Mouse (Mus musculus) limb, embryonic 12.5 days (tissue): ENCODE measurements at regions not wholly inside any gene's neighbourhood (a gene's known extent, or its start where the extent isn't known, plus 50 kb on each side); places are given as distances from the start of the nearest gene placed in this dataset.

Experiments used
- ATAC-seq: fragments of 200-750 bp; cut with Nextera tagmentation; 2 replicates; pipeline ENCODE4 v1.8.0; 2017; ENCODE audit warnings: low read depth, moderate TSS enrichment; ENCODE audit not compliant: insufficient number of reproducible peaks, insufficient read depth, low FRiP score, low TSS enrichment
- H3K27ac ChIP-seq: fragments of 300-500 bp; sonication (generic); 2 replicates; pipeline ENCODE4 v1.5.1; 2016; ENCODE audit warnings: mild to moderate bottlenecking, moderate library complexity
- H3K27me3 ChIP-seq: fragments of 300-500 bp; sonication (generic); 2 replicates; pipeline ENCODE4 v1.6.1; 2016; ENCODE audit warnings: mild to moderate bottlenecking, moderate library complexity
- H3K36me3 ChIP-seq: fragments of 300-500 bp; sonication (generic); 2 replicates; pipeline ENCODE4 v1.6.1; 2016; ENCODE audit warnings: mild to moderate bottlenecking, moderate library complexity
- H3K4me1 ChIP-seq: fragments of 300-500 bp; sonication (generic); replicated peaks from 2 replicates; pipeline ENCODE4 v1.6.1; 2016
- H3K4me2 ChIP-seq: fragments of 300-500 bp; sonication (generic); 2 replicates; pipeline ENCODE4 v1.6.1; 2016; ENCODE audit warnings: mild to moderate bottlenecking, moderate library complexity
- H3K4me3 ChIP-seq: fragments of 300-500 bp; sonication (generic); replicated peaks from 2 replicates; pipeline ENCODE4 v1.5.1; 2016; ENCODE audit warnings: mild to moderate bottlenecking
- H3K9ac ChIP-seq: fragments of 300-500 bp; sonication (generic); replicated peaks from 2 replicates; pipeline ENCODE4 v1.6.1; 2016; ENCODE audit warnings: mild to moderate bottlenecking, moderate library complexity
- H3K9me3 ChIP-seq: fragments of 300-500 bp; sonication (generic); 2 replicates; pipeline ENCODE4 v1.6.1; 2016; ENCODE audit warnings: mild to moderate bottlenecking, moderate library complexity
- WGBS: fragments of 180-500 bp; shearing (Covaris S2); methylation state at CpG from one replicate; pipeline ENCODE4 v1.1.7; 2016; 5-methylcytosine and 5-hydroxymethylcytosine counted together

DNA sequence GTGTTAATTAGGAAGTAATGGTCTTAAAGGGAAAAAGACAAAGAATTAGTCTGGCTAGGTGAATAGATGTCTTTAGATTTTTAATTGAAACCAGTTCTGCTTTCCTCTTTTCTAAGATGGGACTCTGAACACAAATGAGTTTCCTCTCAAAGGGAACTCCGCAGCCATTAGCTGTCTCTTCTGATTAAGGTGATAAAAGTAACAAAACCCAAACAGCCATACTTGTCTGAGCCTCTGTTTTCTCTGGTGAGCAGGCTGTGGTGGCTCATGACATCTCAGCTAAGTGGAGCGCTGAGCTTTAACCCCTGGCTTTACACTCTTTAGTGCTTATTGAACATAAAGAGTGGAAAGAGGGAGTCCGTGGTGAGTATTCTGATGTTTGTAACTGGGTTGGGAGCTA is 565.7 kb downstream of the Rnf144b start:
- WGBS, result 53% methylated on average over 3 of the region's 3 CpGs
- Histone ChIP-seq H3K4me1 (no peaks in the 10 kb centered on the region), H3K27ac (no peak overlapping the region), H3K9ac (no peak overlapping the region), H3K4me2 (no peak overlapping the region), H3K4me3 (no peak overlapping the region), H3K9me3 (no peaks in the 10 kb centered on the region), H3K27me3 (no peaks in the 10 kb centered on the region), H3K36me3 (no peaks in the 10 kb centered on the region)
- no peak for ATAC-seq

DNA sequence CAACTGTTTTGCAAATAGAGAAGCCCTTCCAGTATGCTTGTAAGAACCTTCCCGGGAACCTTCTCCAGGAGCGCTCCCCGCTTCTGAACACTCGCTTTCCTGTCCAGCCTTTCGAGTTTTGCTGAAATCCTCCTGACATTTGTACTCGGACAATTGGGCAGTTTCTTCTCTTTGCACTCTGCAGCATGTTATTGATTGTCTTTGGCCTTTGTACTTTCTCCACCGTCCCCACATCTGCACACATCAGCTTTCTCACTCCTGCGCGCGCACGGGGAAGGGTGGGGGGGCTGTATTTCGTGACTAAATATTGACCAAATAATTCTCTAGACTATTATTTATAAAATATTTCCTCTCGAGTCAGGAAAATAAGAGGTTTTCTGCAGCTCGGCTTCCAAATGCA is 567.2 kb upstream of the Id4 start:
- ATAC-seq, result no peak
- Histone ChIP-seq H3K4me3 (no peak overlapping the region), H3K27me3 (no peaks in the 10 kb centered on the region), H3K4me2 (no peak overlapping the region), H3K36me3 (no peaks in the 10 kb centered on the region), H3K9me3 (no peaks in the 10 kb centered on the region), H3K9ac (no peak overlapping the region), H3K4me1 (no peaks in the 10 kb centered on the region), H3K27ac (no peak overlapping the region)
- WGBS, result 87% methylated on average over 14 of the region's 14 CpGs

GRCm38 (mm10) chr13:47695877-47696276 is 565.2 kb upstream of the Id4 start:
- H3K4me2 ChIP-seq, result no peak overlapping the region
- H3K27me3 ChIP-seq, result no peaks in the 10 kb centered on the region
- no peak overlapping the region for H3K9ac ChIP-seq
- ATAC-seq, result no peak
- H3K36me3 ChIP-seq, result no peaks in the 10 kb centered on the region
- H3K4me3 ChIP-seq, result no peak overlapping the region
- WGBS, result 87% methylated on average over 2 of the region's 2 CpGs
- no peak overlapping the region for H3K27ac ChIP-seq
- H3K9me3 ChIP-seq, result no peaks in the 10 kb centered on the region
- H3K4me1 ChIP-seq, result no peaks in the 10 kb centered on the region

- no peak overlapping the region for H3K4me2 ChIP-seq
- H3K36me3 ChIP-seq, result no peaks in the 10 kb centered on the region
- WGBS, result 71% methylated on average over 3 of the region's 3 CpGs
- H3K9me3 ChIP-seq, result no peaks in the 10 kb centered on the region
- H3K9ac ChIP-seq, result no peak overlapping the region
- no peak overlapping the region for H3K27ac ChIP-seq
- no peak overlapping the region for H3K4me3 ChIP-seq
- ATAC-seq, result no peak
- H3K4me1 ChIP-seq, result no peaks in the 10 kb centered on the region
- no peaks in the 10 kb centered on the region for H3K27me3 ChIP-seq
These were observed 560.5 kb upstream of the Id4 start for GRCm38 (mm10) chr13:47700556-47700955.

DNA sequence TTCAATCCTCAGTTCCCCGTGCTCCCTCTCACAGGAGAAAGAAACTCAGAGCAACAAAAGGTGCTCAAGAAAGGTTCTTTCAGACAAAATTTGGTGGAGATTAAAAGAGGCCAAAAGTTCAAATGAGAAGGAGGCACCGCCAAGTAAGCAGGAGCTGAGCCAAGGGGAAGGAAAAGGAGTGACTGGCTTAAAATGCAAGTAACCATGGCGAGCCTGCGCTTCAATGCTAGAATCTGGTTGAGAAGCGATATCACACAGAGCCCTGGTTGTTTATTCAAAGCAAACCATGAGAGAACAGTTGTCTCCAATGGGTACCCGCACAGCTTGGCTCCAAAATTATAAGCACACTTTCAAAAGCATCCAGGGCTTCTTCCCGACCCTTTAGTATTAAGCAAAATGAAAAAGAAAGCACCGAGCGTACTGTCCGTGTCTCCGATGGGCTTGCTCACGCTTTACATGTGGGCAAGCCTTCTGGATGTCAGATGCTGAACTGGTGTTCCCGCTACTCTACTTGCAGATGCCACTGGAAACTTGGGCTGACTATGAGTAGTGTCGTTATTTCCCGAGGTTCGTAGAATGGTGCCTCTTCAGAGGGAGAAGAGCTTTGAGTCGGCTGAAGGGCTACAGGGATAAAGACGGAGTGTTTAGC is 552.9 kb upstream of the Id4 start:
- H3K27me3 ChIP-seq, result no peaks in the 10 kb centered on the region
- no peak overlapping the region for H3K9ac ChIP-seq
- H3K4me2 ChIP-seq, result no peak overlapping the region
- ATAC-seq, result no peak
- WGBS, result 89% methylated on average over 18 of the region's 18 CpGs
- no peak overlapping the region for H3K27ac ChIP-seq
- H3K36me3 ChIP-seq, result no peaks in the 10 kb centered on the region
- no peak overlapping the region for H3K4me3 ChIP-seq
- no peaks in the 10 kb centered on the region for H3K9me3 ChIP-seq
- no peaks in the 10 kb centered on the region for H3K4me1 ChIP-seq

GRCm38 (mm10) chr13:47709323-47709722 is 551.7 kb upstream of the Id4 start:
- Histone ChIP-seq H3K4me2 (no peak overlapping the region), H3K4me3 (no peak overlapping the region), H3K9me3 (no peaks in the 10 kb centered on the region), H3K4me1 (no peaks in the 10 kb centered on the region), H3K36me3 (no peaks in the 10 kb centered on the region), H3K27me3 (no peaks in the 10 kb centered on the region), H3K27ac (no peak overlapping the region), H3K9ac (no peak overlapping the region)
- 92% methylated on average over 3 of the region's 3 CpGs for WGBS
- ATAC-seq, result no peak

DNA sequence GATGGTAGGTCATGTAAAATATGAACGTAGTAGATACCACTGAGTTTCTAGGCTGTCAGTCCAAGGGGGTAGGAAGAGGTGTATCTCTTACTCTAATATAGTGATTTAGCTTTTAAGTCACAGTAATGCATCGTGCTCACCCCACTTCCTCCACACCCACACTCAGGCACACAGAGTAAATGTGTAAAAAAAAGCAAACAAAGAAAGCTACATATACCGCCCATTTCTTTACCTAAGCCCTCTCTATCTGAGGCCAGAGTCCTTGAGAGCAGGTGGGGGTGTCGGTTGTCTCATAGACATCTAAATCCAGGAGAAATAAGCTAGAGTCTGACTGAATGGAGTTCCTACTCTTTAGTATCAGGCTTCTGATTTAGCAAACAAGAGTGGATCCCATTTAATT is 548.5 kb upstream of the Id4 start:
- Histone ChIP-seq H3K27ac (no peak overlapping the region), H3K4me2 (no peak overlapping the region), H3K9ac (no peak overlapping the region), H3K4me3 (no peak overlapping the region), H3K4me1 (no peaks in the 10 kb centered on the region), H3K27me3 (no peaks in the 10 kb centered on the region), H3K9me3 (no peaks in the 10 kb centered on the region), H3K36me3 (no peaks in the 10 kb centered on the region)
- ATAC-seq, result no peak
- 92% methylated on average over 4 of the region's 4 CpGs for WGBS

DNA sequence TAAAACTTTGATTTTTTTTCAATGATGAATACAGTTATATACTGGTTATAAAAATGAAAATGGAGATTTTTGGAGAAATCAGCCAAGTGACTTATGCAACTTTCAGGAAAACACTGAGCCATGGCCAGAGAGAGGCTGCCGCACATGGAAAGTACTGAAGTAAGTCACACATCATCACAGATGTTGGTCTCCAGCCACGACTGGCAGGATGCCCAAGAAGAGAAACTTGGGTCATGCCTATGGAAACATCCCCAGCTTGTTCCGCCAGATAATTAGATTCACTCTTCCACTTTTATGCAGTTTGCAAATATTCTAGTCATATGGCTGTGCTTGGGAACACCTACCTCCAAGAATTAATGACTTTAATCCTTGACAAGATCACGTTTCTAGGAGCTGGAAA is 544.8 kb upstream of the Id4 start:
- ATAC-seq, result no peak
- 79% methylated on average over 4 of the region's 4 CpGs for WGBS
- H3K9me3 ChIP-seq, result no peaks in the 10 kb centered on the region

DNA sequence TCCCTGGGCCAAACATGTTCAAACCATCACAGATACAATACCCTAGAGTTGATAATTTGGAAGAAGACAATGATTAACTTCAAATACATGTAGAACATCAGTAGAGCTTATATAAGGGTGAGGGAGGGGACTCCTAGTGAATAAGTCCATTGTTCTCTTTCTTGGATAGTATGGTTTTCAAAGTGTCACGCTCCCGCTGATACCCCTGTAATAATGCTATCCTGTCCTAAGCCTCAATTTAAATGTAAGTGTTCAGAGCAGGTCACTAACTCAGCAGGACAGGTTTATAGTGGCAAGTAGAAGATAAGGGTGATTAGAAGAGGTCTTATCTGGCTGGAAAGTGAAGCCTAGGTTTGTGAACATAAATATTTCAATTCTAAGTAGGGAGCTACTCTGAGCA is 540.4 kb upstream of the Id4 start:
- no peaks in the 10 kb centered on the region for H3K9me3 ChIP-seq
- no peak overlapping the region for H3K27ac ChIP-seq
- no peak overlapping the region for H3K4me3 ChIP-seq
- no peak overlapping the region for H3K9ac ChIP-seq
- H3K4me1 ChIP-seq, result no peaks in the 10 kb centered on the region
- WGBS, result 88% methylated on average over 2 of the region's 2 CpGs
- H3K36me3 ChIP-seq, result no peaks in the 10 kb centered on the region
- no peak overlapping the region for H3K4me2 ChIP-seq
- no peak for ATAC-seq
- H3K27me3 ChIP-seq, result no peaks in the 10 kb centered on the region

More for the DNA sequence above, 544.8 kb upstream of the Id4 start:
- Histone ChIP-seq H3K4me1 (no peaks in the 10 kb centered on the region), H3K9ac (no peak overlapping the region), H3K27me3 (no peaks in the 10 kb centered on the region), H3K27ac (no peak overlapping the region), H3K4me3 (no peak overlapping the region), H3K36me3 (no peaks in the 10 kb centered on the region), H3K4me2 (no peak overlapping the region)

- whole genome bisulfite sequencing, result 73% methylated on average over 1 of the region's 1 CpGs
- ATAC-seq, result no peak
- H3K36me3 ChIP-seq, result no peaks in the 10 kb centered on the region
- H3K27ac ChIP-seq, result no peak overlapping the region
- H3K9ac ChIP-seq, result no peak overlapping the region
- H3K4me2 ChIP-seq, result no peak overlapping the region
- H3K9me3 ChIP-seq, result no peaks in the 10 kb centered on the region
- H3K27me3 ChIP-seq, result no peaks in the 10 kb centered on the region; the same call in 1 of the 2 replicates
- H3K4me3 ChIP-seq, result no peak overlapping the region
- no peaks in the 10 kb centered on the region for H3K4me1 ChIP-seq
These were observed 526.6 kb upstream of the Id4 start for GRCm38 (mm10) chr13:47734415-47734814.

DNA sequence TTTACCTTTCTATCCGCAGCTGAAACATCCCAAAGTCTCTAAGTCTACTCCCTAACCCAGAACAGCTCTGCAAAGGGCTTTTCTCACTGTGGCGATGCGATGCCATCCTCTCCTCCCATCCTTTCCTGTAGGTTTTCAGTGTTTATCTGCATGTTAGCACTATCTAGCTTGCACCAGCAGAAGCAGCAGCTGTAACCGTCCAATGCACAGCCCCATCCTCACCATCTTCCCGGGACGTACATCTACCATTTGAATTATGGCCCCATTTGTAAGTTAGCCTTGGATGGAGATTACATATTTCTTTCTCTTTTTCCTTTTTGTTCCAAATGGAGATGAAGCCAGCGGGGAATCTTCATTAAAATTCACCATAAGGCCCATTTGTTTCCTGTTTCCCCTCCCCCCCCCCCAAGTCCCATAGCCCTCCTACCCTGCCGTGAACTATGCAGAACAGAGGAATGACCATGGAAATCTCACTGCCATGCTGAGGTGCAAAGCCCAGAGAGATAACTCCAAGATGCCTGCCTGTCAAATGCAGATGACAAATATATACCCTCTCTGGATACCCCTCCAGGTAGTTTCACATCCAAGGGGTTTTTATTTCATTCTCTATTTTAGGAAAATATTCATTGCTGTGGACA is 525.5 kb upstream of the Id4 start:
- 71% methylated on average over 8 of the region's 8 CpGs for WGBS
- no peaks in the 10 kb centered on the region for H3K9me3 ChIP-seq
- ATAC-seq, result no peak

DNA sequence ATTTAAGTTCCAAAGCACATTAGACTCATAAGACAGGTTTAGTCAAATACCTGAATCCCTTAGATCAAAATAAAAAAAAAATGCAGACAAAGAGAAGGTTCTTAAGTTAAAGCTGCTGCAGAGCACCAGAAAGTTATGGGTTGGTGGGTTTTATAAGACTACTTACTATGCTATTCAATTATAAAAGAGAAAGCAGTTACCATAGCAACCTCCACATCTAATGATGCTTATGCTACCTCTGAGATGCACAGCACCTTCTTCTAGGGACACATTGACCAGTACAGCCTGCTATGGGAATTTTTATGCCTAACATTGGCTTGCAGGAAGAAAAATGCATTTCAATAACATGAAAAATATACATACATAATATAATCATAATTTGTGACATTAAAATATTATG is 512.1 kb upstream of the Id4 start:
- no peak overlapping the region for H3K4me2 ChIP-seq
- H3K27ac ChIP-seq, result no peak overlapping the region
- H3K27me3 ChIP-seq, result no peaks in the 10 kb centered on the region
- no peak overlapping the region for H3K9ac ChIP-seq
- 0 out of 2 replicates have a peak, but pooled peaks cover 9% of the 10 kb centered on the region for H3K4me1 ChIP-seq
- ATAC-seq, result no peak
- no peaks in the 10 kb centered on the region for H3K36me3 ChIP-seq
- H3K4me3 ChIP-seq, result no peak overlapping the region
- no peaks in the 10 kb centered on the region for H3K9me3 ChIP-seq

More for the DNA sequence above, 525.5 kb upstream of the Id4 start:
- Histone ChIP-seq H3K4me2 (no peak overlapping the region), H3K4me1 (no peaks in the 10 kb centered on the region), H3K36me3 (no peaks in the 10 kb centered on the region), H3K9ac (no peak overlapping the region), H3K27ac (no peak overlapping the region), H3K4me3 (no peak overlapping the region), H3K27me3 (no peaks in the 10 kb centered on the region; the same call in 1 of the 2 replicates)
